Mouse (Mus musculus): Measurements from ENCODE around the gene Lrg1.
A peak's percentile ranks its signal among the peaks of the same experiment; 100 is the strongest.
"Not testable (repeated sequence)": the region's sequence is repeated elsewhere in the genome, so short reads cannot be mapped to it uniquely, and the experiment has no call there.

Gene Lrg1

DNA sequence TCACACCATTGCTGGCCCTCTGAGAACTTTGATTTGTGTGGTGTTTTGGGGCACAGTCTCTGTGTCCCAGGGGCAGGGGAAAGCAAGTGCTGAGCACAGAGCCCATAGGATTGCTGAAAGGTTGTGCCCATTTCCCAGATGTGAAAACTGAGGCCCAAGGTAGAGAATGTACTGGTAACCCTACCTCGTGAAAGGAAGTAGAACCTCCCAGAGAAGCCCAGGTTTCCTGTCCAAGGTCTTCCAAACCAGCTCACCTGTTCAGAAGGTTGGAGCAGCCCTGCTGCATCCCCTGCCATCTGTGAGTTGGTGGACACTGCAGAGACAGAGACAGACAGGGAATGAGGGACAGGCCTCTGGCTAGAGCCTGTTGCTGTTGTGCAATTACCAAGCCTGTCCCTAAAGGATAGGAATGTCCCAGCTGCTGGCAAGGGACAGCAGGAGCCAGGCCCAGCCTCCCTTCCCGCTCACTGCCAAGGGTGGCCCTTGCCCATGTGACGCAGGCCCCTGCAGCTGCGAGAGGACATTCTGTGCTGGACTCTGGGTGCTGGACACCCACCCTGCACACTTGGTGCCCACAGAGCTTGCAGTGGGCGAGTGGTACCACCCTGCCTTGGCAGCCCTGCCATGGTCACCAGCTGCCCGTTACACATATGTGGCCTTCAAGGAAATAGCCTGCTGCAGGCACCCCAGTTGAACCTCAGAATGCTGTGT lies 13.3 kb downstream of the Lrg1 start:
- DNase-seq = peak; percentile 85

DNA sequence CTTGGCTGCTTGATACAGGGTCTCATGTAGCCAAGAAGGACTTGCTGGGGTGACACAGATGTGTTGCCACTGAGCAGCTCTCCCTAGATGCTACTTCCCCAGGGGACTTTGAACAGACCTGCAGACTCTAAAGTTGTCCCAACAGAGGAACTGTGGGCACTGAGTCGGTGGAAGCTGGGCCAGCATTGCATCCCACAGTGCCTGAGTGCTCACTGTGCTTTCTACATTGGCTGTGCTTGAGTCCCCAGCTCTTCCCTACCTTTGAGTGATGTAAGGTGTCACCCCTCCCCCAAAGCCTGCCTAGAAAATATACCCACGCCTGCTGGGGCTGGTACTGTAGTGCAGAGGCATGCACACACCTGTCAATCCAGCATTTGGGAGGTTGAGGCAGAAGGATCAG lies 14.1 kb downstream of the Lrg1 start:
- no peak for DNase-seq

DNA sequence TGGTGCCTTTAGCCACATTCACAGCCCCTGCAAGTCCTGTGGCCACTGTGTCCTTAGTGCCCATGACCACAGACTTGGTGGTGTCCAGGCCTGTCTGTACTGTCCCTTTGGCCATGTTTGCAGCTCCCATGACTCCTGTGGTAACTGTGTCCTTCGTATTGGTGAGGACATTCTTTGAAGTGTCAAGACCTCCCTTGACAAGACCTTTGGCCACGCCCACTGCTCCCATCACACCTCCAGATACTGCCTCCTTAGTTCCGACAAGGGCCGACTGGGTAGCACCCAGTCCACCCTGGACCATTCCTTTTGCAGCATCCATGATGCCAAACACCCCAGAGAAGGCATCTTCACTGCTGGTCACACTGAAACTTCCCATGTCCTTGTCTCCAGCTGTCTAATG lies 14.8 kb downstream of the Lrg1 start:
- no peak for DNase-seq

DNA sequence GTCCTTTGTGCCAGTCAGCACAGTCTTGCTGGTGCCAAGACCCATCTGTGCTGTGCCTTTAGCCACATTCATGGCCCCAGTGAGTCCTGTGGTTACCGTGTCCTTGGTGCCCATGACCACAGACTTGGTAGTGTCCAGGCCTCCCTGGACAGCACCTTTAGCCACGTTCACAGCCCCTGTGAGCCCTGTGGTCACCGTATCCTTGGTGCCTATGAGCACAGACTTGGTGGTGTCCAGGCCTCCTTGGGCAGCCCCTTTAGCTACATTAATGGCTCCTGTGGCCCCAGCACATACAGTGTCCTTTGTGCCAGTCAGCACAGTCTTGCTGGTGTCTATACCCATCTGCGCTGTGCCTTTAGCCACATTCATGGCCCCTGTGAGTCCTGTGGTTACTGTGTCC lies 15.4 kb downstream of the Lrg1 start:
- DNase-seq = not testable (repeated sequence)

DNA sequence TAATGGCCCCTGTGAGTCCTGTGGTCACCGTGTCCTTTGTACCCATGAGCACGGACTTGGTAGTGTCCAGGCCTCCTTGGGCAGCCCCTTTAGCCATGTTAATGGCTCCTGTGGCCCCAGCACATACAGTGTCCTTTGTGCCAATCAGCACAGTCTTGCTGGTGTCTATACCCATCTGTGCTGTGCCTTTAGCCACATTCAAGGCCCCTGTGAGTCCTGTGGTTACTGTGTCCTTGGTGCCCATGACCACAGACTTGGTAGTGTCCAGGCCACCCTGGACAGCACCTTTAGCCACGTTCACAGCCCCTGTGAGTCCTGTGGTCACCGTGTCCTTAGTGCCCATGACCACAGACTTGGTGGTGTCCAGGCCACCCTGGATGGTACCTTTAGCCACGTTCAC lies 17.0 kb downstream of the Lrg1 start:
- DNase-seq = not testable (repeated sequence)

DNA sequence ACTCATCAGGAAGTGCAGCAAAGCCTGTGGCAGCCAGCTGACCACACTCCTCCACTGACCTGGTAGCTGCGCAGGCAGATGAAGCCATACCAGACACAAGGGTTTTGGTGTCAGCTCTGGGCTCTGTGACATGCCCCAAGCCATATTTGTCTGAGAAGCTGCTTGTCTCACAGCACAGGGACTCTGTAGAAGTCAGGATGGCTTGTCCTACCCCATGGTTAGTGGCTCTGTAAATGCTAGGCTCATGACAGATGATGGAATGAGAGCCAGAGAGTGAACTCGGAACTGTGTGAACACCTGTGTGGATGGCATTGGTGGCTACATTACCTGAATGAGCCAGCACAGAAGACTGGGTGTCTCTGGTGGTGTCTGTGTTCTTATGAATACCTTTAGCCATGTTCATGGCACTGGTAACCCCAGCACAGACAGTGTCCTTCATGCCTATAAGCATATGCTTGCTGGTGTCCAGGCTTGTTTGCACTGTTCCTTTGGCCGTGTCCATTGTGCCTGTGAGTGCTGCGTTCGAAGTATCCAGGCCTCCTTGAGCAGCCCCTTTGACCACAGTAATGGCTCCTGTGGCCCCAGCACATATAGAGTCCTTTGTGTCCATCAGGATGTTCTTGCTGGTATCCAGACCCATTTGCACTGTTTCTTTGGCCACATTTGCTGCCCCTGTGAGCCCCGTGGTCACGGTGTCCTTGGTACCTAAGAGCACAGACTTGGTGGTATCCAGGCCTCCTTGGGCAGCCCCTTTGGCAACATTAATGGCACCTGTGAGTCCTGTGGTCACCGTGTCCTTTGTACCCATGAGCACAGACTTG lies 18.1 kb downstream of the Lrg1 start:
- DNase-seq = no peak

DNA sequence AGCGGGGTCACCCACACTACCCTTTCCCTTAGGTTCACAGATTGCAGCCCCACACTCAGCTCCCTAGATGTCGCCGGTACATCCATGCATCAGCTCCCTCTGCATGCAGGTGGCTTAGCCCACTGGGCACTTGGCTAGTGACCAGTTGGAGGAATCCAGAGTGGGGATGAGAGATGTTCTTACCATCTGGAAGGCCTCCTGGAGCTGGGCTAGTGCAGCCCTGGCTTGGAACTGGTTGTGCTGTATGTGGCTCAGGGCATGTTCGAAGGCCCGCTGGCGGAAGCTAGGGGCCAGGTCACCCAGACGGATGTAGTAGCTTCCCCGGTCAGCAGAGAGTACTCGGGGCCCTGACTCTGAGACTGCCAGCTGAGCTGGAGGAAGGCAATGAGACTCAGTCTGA lies 18.9 kb downstream of the Lrg1 start:
- no peak for DNase-seq

DNA sequence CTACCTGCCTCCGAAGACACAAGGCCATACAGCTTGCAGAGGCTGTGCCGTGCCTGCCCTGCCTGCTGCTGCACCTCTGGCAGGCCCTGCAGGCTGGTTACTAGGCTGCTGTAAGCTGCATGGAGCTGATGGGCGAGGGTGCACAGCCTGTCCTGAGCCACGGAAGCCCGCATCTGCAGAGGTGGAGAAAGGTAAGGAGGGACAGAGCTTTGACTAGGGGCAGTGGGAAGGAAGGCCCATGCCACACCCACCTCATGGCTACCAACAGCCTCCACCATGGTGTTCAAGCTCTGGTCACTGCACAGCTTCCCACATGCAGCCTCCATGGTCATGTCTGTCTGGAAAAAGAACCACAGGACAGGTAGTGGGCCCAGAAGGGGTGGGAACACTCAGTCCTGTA lies 19.6 kb downstream of the Lrg1 start:
- no peak for DNase-seq

DNA sequence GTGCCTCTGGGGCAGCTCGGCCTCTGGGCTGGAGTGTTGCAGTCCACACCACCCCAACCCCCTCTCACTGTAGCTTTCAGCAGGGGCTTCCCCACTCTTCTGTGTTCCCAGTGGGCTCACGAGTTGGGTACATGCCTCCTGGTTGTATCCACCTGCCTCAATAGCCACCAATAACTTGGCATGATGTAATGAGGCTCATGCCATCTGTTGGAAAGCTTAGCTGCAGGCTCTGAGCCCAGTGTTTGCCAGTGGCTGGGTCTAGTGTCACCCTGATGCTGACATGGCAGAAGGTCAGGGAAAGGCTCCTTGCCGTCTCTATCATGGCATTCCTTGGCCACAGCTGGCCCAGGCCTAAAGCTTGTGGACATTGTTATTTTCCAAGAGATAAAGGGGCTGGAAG lies 21.0 kb downstream of the Lrg1 start:
- DNase-seq = no peak

DNA sequence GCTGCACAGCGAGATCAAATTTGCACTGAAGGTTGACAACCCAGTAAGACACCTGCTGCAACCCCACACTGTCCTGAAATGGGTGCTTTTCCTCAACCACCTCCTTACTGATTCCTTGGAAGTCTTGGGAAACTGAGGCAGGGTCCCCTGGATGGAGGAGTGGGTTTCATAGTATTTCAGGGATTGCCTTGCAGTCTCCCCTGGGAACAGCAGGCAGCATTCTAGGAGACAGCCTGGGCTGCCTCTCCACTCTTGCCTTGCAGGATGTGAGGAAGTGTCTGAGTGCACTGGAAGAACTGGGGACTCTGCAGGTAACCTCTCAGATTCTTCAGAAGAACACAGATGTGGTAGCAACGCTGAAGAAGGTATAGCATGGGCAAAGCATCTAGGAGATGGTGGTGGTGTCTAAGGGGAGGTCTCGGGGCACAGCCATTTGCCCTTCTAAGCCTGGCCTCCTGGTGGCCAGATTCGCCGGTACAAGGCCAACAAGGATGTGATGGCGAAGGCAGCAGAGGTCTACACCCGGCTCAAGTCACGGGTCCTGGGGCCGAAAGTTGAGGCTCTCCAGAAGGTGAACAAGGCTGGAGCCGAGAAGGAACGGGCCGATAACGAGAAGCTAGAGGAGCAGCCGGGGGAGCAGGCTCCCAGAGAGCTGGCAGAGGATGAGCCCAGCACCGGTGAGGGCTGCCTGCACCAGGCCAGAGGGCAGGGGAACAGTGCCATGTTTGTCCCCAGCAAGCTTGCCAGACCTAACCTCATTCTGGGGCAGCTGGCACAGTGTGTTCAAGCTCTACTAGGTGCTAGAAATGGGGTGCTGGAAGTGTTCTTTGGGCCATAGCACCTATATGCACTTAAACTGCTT lies 22.9 kb downstream of the Lrg1 start:
- no peak for DNase-seq

DNA sequence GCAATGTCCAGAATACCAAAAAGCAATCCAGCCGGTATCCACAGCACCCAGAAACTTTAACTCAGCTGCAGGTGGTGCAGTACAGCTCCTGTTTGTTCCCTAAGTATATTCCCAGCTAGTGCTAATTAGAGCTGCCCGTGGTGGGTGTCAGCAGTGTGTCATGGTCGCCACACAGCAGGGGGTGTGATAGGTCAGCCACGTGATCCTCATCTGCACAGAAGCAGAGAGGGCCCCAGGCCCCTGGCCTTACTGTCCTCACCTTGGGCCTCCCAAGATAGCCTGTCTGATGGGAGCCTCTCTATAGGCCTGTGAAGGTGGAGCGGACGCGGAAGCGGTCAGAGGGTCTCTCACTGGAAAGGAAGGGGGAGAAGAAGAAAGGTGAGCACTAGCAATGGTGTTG lies 23.6 kb downstream of the Lrg1 start:
- DNase-seq = no peak

DNA sequence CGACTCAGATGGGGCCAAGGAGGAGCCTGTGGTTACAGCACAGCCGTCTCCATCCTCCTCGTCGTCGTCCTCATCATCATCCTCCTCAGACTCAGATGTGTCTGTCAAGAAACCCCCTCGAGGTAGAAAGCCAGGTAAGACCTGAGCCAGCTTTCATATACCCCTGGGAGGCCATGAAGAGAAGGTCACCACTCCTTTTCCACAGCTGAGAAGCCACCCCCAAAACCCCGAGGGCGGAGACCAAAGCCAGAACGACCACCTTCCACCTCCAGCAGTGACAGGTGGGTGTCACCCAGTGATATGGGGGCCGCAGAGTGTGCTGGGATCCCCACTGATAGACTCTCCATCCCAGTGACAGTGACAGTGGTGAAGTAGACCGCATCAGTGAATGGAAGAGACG lies 24.9 kb downstream of the Lrg1 start:
- DNase-seq = no peak

DNA sequence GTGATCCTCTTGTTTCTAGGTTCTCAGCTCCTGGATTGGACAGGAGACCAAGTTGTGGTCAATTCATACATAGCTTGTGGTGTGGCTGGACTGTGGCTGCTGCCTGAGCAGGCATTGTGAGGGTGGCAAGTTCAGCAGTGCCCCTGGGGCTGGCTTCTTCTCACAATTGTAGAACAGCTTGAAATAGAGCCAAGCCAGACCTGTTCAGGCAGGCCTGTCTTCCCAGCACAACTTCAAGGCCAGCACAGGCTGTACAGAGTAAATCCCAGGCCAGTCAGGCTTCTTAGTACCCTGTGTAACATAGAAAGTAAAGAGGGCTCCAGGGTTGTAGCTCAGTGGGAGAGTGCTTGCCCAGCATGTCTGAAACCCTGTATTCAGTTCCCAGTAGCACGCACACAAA lies 29.0 kb downstream of the Lrg1 start:
- no peak for DNase-seq

DNA sequence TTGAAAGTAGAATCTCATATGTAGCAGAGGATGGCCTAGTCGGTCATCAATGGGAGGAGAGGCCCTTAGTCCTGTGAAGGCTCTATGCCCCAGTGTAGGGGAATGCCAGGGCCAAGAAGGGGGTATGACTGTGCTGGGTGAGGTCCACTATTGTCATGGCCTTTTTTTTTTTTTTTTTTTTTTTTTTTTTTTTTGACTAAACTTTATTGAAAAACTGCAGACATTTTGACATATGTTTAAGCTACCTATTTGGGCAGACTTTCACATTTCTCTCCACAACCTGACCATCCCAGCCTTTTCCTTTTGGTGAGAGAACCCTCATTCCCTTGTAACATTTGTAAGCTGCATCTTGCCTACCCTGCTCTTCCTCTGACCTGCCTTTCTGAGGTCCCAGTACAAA lies 29.5 kb downstream of the Lrg1 start:
- DNase-seq = no peak

DNA sequence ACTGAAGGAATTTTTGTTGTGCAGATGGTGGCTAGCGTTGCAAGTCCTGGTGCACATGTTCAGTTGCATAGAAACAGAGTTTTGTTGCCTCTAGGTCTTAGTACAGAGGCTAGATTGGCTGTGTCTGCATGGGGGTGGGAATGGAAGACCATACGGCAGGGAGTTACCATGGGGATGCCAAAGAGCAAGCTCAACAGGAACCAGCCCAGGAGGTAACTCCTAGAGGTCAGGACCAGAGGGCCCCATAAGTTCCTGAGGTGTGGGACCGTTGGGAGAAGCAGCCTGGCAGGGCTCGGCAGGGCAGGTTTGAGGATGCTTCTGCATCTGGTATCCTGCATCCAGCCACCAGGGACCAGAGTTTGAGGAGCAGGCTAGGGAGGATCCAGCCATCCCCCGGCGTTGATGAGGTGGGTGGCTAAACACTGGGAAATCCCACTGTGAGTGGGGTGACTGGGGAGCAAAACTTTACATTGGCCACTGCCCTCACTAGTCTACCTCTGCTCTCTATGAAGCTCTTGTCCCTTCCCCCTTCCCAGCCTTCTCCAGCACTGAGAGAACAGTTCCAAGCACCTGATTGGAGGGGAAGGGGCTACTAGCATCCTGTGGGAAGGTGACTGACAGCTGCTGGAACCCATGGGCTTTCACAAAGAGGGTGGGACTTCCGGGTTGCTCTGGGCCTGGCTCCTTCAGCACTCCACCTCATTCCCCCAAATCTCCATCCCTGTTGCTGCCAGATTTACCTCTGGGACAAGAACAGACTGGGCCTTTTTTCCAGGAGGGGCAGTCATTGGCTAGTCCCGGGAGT lies 40.8 kb downstream of the Lrg1 start:
- peak; percentile 67 for DNase-seq

DNA sequence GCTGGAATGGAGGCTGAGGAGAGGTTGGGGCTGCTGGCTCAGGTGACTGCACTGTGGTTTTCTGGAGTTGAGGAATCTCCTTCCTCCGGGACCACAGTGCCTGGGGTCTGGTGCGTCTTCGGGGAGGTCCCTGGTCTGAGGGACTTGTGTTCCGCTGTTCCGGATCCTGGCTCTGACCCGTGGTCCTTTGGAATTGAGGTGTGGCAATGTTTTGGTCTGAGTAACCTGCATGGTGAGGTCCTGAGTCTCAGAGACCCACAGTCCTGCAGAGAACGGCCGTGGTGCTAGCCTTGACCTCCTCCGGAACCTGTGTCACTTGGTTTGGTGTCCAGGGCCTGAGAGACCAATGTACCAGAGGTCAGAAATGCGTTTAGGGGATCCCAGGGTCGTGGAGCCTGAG lies 41.9 kb downstream of the Lrg1 start:
- DNase-seq = no peak

DNA sequence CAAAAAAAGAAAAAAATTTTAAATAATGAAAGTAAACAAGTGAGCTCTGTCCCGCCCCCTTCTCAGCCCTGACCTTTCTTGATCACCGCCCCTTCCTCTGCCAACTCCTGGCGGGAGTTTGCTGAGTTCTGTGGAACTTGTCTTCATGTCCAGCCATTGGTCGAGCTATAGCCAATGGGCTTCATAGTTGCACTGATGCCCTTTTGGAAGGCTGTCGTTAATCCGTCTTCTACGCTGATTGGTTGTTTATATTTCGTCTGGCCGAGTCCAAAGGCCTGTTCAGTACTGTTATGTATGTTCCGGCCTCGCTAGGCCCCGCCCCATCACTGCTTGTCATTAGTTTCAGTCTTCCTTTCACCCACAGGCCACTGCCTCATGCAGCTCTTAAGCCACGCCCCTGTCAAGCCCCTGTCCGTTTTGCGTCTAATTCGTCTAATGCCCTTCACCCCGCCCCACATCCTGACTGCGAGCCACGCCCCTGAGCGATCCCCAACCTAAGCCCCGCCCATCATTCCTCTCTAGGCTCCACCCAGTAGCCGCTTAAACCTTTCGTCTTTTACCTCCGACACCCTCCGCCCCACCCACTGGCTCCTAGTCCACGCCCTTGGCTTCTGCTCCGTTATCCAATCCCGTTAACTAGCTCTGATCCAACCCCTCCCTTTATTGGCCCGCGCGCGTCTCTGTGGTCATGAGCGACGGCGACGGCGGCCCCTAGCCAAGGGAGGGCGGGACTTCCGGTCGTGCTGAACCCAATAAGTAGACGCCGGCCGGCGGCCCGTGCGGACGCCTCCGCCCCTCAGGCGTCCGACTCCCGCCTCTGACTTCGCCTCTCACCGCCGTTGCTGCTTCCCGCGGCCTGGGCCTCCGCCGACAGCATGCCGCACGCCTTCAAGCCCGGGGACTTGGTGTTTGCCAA lies 42.7 kb downstream of the Lrg1 start, which contains the start of gene Hdgfl2:
Hdgfl2 (plus strand) TSS at position 755 of the 916 bp plus-strand sequence.
- DNase-seq = peak; percentile 100

DNA sequence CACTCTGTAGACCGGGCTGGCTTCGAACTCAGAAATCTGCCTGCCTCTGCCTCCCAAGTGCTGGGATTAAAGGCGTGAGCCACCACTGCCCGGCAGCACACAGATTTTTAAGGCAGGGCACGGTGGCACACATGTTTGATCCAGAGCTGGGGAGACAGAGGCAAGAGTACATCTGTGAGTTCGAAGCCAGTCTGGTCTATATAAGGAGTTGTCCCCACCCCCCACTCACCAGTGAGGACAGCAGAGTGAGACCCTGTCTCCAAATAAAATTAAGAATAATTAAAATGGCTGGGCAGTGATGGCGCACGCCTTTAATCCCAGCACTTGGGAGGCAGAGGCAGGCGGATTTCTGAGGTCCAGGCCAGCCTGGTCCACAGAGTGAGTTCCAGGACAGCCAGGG lies 43.4 kb downstream of the Lrg1 start:
- not testable (repeated sequence) for DNase-seq

DNA sequence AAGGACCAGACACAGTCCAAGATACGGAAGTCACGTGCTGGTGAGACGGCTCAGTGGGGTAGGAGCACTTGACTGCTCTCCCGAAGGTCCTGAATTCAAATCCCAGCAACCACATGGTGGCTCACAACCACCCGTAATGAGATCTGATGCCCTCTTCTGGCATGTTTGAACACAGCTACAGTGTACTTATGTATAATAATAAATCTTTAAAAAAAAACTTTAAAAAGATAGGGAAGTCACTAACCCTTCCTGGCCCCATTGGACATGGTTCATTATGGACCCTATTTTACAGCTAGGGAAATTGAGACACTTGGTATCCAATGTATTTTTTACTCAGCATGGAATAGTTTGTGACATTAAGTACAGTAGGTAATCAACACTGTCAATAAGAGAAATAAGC lies 44.3 kb downstream of the Lrg1 start:
- DNase-seq = no peak

DNA sequence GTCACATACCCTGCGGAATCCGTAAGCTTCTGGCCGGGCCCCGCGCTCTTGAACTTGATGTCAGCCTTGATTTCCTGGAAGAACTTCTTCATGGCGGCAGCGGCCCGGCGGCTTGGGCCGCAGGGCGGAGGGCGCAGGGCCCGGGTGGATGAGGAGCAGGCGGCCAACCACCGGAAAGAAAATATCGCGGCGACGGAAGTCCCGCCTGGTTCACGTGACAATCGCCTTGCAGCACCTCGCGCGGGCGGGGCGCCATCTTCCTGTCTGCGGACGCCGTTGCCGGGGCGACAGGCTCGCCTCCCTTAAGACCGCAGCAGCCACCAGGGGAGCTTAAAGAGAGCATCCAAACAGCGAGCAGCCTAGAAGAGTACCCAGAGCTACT lies 47.0 kb downstream of the Lrg1 start, which contains the start of gene Ubxn6:
Ubxn6 (minus strand) TSS at position 202 of the 382 bp plus-strand sequence.
- peak; percentile 99 for DNase-seq

DNA sequence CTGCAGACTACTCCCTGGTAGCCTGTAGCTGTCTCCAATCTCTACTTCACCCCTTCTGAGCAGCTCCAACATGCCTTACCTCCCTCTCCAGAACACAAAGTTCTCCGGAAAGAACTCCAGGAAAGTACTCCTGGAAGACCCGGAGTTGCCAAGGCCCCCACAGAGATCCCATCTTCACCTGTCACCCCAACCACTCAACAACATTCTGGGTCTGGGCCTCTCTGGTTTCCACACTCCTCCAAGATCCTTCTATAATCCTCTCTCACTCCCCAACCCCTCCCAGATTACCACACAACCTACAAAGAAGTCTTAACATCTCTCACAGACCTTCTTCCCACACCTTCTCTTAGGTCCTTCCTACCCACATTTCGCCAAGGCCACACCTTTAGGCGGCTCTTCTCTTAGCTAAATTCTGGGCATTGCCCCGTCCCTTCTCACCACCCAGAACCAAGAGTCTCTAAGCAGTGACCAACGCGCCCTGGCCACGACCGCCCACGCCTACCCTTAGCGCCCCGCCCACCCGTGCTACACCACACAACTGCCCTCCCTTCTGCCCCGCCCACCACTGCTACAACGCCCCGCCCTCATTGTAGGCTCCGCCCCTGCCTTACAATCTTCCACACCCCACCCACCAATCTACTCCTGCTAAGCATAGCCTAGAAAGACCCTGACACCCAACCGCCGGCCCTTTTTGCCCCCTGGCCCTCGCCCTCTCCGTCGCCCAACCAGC lies 47.5 kb downstream of the Lrg1 start:
- DNase-seq = peak; percentile 74

Measured in right cerebral cortex, adult 18-20 months (tissue).